Mouse (Mus musculus) CH12.LX (cell line): ENCODE results near the gene Lrmda.

Experiments
- CHD1 ChIP-seq: IDR thresholded peaks from 2 replicates; pipeline ENCODE4 v1.6.1; 2012; ENCODE audit warnings: low read depth, low read length, improper control_type of control experiment, inconsistent platforms
- CTCF ChIP-seq, 2 experiments: IDR thresholded peaks in 1 of 2; conservative IDR thresholded peaks in 1 of 2; 2 replicates each; pipeline ENCODE4 v1.5.1; 2011 to 2012; ENCODE audit warnings: low read depth in 2 of 2, low read length in 2 of 2, improper control_type of control experiment in 1 of 2, inconsistent platforms in 1 of 2, mild to moderate bottlenecking in 1 of 2, moderate library complexity in 1 of 2
- E2F4 ChIP-seq: IDR thresholded peaks from 2 replicates; pipeline ENCODE4 v1.6.1; 2011; ENCODE audit warnings: low read depth, low read length, improper control_type of control experiment; ENCODE audit not compliant: insufficient replicate concordance
- ELF1 ChIP-seq: IDR thresholded peaks from 2 replicates; pipeline ENCODE4 v1.6.1; 2014; ENCODE audit warnings: low read depth, mild to moderate bottlenecking, inconsistent platforms, low read length, improper control_type of control experiment
- EP300 ChIP-seq: IDR thresholded peaks from 2 replicates; pipeline ENCODE4 v1.6.1; 2011; ENCODE audit warnings: low read length, improper control_type of control experiment
- GABPA ChIP-seq: IDR thresholded peaks from 2 replicates; pipeline ENCODE4 v1.6.1; 2012; ENCODE audit warnings: low read depth, low read length, improper control_type of control experiment, inconsistent platforms; ENCODE audit not compliant: insufficient replicate concordance
- MYC ChIP-seq: IDR thresholded peaks from 2 replicates; pipeline ENCODE4 v1.6.1; 2011; ENCODE audit warnings: low read depth, mild to moderate bottlenecking, improper control_type of control experiment, low read length
- NRF1 ChIP-seq: IDR thresholded peaks from 2 replicates; pipeline ENCODE4 v1.6.1; 2014; ENCODE audit warnings: low read depth, mild to moderate bottlenecking, inconsistent platforms, low read length, improper control_type of control experiment, moderate library complexity
- POLR2A ChIP-seq: IDR thresholded peaks from 2 replicates; pipeline ENCODE4 v1.6.1; 2011; ENCODE audit warnings: low read depth, mild to moderate bottlenecking, improper control_type of control experiment, low read length
- POLR2AphosphoS2 ChIP-seq: IDR thresholded peaks from 2 replicates; pipeline ENCODE4 v1.6.1; 2011; ENCODE audit warnings: low read depth, low read length, improper control_type of control experiment
- RAD21 ChIP-seq: IDR thresholded peaks from 2 replicates; pipeline ENCODE4 v1.6.1; 2011; ENCODE audit warnings: low read depth, mild to moderate bottlenecking, low read length, improper control_type of control experiment, moderate library complexity
- SMC3 ChIP-seq: IDR thresholded peaks from 2 replicates; pipeline ENCODE4 v1.6.1; 2011; ENCODE audit warnings: low read depth, low read length, improper control_type of control experiment
- TCF12 ChIP-seq: IDR thresholded peaks from 2 replicates; pipeline ENCODE4 v1.6.1; 2014; ENCODE audit warnings: low read depth, mild to moderate bottlenecking, inconsistent platforms, low read length, improper control_type of control experiment

DNA sequence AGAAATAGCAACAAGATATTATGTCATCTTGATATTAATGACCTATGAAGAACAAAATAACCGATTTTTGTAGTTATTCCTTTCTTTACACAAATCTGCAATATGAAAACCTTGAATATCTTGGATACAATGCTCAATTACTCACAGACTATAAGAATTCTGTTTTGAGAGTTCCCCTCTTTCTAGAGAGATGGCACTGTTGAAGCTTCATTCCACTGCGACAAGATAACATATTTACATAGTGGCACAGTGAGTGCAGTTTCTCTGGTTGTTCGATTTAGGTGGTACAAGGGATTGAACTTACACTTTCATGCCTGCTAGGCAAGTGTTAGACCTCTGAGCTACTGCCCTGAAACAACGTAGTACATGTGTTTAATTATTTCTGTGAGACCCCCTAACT lies 362.6 kb downstream of the Lrmda start:
- TF ChIP-seq EP300 (no peak), CTCF (conservative IDR thresholded peaks at IDR 0.05 in 1 of 2, IDR thresholded peaks at IDR 0.05 in 1 of 2; ENCODE audit: low read depth in 2 of 2, low read length in 2 of 2) (no peak), POLR2A (no peak), SMC3 (no peak), E2F4 (no peak), RAD21 (no peak), TCF12 (no peak), NRF1 (no peak), POLR2AphosphoS2 (no peak), ELF1 (no peak), GABPA (no peak), CHD1 (no peak), MYC (no peak)
